Mouse (Mus musculus) lung, postnatal 14 days (tissue): Measurements from ENCODE around the gene Pknox2.
A peak's percentile ranks its signal among the peaks of the same experiment; 100 is the strongest.

Source experiments
- DNase-seq: peaks from one replicate; pipeline ENCODE4 v3.0.0; 2021

Pknox2 gene

DNA sequence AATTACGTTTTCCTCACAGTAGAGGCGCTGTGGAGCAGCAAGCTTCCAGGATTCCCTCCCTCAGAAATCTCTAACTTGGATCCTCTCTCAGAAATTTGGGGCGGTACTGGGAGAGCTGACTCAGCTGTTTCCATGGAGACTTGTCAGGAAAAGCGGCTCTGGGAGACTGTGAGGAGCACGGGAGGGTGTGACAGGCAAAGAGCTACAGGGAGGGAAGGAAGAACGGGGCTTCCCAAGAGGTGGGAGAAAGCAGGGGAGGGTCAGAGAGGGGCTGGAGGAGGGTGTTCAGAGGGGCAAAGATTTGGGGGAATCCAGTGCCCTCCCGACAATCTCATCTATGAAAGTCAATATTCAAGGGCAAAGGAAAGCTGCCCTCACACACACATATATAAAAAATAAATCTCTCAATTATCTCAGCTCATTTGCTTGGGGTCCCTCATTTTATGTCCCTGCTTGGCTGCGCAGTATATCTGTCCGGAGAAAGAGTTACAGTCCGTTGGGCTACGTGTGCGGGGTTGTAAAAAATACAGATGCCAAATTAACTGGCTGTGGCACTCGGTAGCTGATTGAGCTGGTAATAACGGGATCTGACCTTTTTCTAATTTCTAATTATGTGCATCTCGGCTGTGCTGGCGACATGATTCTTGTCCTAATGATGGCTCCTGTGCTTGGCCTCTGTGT lies 213.3 kb downstream of the Pknox2 start:
- peak; percentile 71 for DNase-seq

DNA sequence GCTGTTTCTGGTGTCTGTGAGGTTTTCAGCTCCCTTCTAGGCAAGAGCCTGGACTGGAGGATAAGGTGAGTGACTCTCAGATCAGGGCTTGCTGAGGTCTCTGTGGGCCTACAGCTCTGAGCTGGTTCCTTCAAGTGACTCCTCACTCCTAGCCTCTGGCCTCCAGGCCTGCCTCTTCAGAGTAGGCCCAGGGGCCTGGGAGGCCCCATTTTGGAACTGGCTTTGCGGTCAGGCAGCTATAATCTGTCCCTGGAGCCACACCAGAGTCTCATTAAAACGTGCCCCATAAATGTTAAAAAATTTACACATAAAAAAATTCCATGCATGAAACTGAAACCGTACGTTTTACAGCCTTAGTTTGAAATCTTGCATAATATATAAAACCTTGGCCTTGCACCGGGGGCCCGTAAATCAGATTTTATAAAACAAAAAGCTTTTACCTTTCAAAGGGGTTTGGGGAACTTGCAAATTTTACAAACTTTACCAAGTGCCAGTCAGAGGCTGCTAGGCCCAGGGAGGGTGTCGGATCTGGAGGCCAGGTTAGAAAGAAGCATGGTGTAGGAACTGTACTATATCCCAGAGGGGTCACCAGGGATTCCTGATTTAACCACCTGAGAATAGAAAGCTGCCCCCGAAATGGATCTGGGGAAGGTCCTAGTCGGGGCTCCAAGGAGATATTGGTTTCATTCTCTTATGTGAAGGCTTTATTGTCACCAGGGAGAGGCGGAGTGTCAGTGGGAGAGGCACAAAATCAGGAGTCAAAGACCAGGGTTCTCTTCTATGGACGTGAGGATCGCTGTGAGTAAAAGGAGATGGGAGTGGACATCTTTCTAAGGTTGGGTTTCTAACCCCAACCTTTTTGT lies 214.0 kb downstream of the Pknox2 start:
- no peak for DNase-seq

DNA sequence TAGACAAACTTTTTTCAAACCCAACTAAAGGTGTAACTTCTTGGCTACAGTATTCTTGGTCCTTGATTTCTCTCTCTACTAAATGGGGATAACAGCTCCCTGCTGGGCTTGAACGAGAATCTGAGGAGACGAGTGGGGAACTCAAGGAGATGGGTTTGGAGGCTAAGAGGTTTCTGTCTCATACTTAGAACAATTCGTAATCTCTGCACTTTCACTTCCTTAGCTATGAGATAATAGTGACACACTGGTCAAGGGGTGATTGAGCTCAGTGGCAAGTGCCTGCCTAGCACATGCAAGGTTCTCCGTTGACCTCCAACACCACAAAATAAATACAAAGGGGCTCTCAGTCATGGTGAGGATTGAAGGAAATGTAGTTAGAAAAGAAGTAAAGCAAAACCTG lies 215.6 kb downstream of the Pknox2 start:
- no peak for DNase-seq

DNA sequence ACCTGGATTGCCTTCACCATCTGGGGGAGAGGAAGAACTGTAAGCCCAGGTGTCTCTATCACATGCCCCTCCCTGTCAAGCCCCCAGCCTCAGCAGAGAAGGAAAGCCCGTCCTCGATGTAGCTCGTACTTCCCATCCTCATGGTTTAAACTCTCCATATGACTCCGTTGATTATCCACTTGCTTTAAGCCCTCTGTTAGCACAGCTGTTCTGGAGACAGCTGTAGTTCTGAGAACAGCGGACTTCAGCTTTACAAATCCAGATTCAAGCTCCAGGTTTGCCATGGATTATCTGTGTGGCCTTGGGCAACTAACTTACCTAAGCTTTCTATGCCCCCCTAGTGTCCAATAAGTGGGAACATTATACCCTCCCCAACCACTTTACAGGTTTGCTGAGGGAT lies 223.5 kb downstream of the Pknox2 start:
- no peak for DNase-seq

DNA sequence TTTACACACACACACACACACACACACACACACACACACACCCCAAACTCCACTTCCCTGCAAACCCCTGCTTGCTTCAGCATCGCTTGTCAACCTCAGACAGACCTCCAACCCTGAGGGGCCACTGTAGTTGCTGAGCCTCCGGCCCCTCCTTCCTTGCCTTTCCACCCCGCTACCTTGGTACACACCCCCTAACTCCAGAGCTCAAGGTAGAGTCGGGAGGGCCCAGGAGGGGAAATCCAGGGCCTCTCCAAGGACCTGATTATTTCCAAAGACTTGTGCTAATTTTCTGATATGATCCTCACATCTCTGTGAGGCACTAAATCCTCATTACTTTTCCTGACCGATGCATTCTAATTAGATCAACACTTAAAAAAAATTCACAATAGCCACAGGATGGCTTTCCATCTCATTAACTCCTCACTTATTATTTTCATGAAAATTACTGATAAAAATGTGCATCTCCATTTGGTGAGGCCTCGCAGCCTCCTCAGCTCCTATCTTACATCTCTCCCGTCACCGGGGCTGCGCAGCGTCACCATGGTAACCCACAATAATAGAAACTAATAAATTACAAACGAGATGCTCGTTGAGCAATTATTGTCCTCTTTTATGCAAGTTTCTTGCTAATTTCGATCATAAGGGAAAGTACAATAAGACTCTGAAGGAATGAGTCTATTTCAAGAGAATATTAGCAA lies 225.3 kb downstream of the Pknox2 start:
- no peak for DNase-seq

DNA sequence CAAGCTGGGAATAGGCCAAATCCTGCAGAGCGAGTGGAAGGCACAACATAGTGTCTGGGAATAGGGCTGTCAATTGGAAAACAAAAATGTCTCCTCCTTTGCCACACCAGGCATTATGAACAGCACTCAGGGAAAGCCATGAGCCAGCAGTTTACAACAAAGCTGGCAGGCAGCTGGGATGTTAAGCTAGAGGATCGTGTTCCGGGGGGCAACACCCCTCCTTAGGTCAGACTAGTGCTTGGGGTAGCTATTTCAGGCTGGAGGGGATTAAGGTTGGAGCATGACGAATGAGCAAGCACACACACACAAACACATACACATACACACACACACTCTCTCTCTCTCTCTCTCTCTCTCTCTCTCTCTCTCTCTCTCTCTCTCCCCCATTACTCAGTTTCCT lies 227.7 kb downstream of the Pknox2 start:
- DNase-seq = no peak

DNA sequence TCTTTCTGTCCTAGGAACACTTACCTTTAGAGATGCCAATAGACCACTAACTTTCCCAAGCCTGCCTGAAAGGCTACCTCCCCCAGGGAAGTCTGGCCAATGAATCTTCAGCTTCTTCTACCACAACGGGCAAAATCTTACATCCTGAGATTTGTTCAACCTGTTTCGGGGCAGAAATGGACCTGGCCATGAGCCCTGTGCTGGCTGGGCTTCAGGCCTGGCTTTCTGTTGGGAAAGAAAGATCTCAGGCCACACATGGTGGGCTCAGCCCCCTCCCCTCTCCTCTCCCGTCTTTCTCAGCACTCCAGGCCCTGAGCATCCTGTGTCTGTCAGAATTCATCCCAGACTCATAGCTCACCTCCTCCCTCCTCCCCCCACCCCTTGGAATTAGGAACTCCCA lies 228.6 kb downstream of the Pknox2 start:
- DNase-seq = no peak

DNA sequence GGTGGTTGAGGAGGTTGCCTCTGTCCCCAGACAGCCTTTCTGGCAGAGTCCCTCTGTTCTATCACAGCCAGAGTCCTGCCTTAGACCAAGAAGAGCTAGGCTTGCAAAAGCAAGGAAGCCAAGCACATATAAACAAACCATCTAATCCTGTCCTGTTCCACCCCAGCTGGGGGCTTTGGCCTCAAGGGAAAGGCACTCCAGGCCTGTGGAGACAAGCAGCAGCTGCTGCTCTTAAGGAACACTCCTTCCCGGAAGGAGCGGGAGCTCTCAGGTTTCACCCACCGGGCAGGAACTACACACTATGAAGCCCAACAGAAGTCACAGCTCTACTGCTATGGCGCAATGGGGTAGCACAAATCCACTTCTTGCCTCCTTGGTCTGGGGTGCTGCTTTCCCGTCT lies 230.3 kb downstream of the Pknox2 start:
- DNase-seq = peak; percentile 34

DNA sequence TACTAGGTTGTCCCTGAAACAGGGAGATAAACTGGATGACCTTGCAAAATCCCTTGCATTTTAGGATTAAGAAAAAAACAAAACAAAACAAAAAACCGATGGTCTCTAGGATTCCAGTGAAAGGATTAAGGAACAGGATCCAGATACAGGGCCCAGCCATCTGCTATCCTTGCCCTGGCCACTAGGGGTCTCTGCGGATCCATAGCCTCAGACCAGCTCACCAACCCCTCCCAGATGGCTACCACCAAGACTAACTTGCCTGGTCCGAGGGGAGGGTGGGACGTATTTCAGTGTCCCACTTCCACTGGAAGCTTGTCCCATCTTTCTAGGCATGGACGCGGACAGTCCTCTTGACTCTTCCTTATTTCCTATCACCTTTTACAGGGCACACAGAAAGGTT lies 230.8 kb downstream of the Pknox2 start:
- DNase-seq = peak; percentile 81

DNA sequence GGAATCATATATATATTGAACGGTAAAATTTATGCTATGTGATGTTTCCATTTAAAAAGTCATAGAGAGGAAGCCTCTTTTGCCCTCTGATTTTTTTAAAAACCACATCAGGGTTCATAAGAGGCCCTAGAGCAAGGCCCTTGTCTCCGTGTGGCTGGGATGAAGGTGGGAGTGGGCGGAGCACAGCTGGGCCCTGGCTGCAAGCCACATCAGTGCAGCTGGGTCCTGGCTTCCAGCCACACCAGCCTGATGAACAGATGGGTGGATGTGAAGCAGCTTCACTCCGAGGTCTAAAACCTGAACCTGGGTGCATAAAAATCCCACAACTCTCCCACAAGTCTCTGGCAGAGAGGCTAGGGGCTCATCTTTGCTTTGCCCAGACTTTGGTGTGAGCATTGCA lies 241.8 kb downstream of the Pknox2 start:
- peak; percentile 44 for DNase-seq

DNA sequence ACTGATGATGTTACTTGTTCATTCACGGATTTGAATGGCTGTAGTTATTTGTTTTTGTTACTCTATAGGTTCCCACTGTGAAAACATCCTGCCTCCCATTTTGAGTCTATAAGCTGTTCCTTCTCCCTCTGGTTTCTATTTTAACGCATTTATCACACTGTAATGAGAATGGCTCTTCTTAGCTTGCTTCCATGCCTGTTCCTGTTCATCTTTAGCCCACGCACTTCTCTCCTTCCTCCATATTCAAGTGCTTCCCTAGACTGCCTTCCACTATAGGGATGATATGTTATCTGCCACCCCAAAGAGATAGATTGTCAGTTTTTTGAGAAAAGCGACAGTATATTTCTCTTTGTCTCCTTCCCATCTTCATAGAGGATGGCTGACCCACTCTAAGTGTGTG lies 246.7 kb downstream of the Pknox2 start:
- no peak for DNase-seq

DNA sequence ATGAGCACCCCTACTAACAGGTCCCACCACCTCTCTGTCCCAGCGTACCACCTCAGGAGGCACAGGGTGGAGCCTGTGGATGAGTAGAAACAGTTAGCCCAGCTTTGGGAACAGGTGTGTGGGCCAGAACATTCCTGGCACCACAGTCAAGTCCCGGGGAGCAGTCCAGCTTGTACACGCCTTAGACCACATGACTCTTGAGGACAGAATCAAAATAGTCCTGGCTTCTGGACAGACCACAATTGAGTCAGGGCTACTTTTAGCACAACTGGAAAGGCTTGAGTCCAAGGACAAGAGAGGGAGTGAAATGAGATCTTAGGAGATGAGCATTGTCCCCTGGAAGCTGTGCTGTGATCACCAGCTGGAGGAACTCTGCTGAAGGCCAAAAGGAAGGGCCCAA lies 248.6 kb downstream of the Pknox2 start:
- DNase-seq = peak; percentile 14

DNA sequence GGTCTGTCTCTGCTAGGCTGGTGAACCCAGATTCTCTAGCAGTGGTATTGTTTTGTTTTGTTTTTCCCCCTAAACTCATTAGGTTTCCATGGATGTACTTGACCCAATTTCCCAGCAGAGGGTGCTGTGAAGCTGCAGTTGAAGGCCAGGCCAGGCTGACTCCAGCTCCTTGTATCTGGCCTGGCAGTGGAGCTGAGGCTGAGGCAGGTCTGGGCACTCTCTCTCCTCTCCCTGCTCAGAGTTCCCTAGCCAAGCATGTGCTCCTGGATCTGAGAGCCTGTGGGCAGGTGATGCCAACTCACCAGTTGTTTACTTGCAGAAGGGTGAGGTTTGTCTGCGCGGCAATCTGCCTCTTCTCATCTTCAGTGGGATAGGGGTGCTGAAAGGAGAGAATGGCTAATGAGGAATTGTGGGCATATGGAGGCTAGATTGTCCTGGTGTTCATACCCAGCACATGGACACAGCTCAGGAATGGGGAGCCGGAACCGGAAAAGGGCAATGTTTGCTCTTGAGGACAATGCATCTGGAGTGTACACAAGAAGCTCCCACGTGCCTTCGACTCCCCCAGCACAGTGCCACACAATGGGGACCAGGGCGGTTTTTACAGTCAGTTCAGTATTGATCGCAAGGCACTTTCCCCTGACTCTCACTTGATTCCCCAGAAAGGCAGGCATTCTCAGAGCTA lies 252.1 kb downstream of the Pknox2 start:
- peak; percentile 62 for DNase-seq

DNA sequence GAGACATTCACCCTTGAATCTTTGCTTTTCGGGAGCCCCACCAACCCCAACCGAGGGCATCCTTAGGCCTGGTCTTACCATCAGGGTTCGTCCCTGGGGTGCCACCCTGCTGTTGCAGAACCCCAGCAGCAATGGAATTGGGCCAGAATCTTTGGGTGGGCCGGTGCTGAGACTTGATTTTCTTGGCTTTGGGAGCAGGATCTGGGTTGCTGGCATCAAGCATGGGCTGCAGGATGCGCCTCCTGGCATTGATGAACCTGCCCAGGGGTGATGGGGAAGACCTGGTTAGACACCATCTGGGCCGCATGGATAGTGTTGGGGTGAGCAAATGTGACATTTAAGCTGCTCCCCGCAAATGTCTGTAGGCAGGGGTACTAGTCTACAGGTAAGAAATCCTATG lies 253.0 kb downstream of the Pknox2 start:
- DNase-seq = no peak

DNA sequence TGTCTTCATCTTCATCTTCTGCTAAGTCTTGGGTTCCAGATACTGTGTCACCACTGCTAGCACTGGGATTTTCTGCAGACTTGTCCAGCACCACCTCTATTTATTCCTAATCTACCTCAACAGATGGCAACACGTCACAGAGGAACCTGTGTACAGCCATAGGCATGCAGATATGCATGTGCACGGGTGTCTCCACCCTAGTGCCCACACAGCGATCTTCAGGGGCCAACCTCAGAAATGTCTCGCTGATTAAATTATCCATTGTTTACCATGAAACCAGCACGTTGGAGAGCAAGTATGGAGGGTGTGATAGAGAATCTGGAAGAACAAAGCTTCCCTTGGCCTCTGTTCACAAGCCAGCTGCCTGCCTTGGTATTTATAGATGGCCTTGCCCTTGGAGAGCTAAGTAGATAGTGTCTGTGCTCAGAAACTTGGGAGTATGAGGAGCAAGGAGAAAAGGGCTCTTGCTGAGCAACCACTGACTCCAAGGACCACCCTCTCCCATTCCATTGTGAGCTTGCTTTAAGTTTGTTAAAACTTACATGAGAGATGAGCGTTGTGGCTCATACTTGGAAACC lies 253.7 kb downstream of the Pknox2 start:
- no peak for DNase-seq

DNA sequence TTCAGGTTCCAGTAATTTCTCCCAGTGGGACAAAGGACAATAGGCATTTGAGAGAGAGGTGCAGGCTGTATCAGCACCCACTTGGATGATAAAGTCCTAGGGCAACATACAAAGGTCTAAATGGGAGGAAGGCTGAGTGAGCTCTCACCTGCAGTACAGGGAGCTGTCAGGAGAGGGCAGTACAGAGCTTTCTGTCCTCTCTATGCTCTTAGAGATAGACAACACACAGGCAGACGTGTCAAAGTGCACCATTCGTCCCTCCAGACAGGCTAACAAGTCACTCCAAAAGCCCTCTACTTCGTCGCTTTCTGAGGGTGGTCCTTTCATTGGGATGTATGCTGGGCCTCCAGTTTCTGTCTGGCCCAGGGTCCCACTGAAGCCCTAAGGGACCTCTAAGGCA lies 256.7 kb downstream of the Pknox2 start:
- DNase-seq = peak; percentile 52

DNA sequence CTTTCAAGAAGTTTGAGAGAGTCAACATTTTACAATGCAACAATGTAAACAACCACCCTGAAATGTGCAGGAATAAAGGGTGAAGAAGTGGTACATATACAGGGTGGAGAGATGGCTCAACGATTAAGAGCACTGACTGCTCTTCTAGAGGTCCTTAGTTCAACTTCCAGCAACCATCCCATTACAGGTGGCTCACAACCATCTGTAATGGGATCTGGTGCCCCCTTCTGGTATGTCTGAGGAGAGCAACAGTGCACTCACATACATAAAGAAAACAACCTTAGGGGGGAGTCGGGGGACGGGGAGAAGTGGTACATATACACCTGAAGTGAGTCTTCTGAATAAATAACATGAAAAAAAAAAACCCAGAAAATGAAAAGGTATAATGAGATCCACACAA lies 262.0 kb downstream of the Pknox2 start:
- DNase-seq = peak; percentile 20

DNA sequence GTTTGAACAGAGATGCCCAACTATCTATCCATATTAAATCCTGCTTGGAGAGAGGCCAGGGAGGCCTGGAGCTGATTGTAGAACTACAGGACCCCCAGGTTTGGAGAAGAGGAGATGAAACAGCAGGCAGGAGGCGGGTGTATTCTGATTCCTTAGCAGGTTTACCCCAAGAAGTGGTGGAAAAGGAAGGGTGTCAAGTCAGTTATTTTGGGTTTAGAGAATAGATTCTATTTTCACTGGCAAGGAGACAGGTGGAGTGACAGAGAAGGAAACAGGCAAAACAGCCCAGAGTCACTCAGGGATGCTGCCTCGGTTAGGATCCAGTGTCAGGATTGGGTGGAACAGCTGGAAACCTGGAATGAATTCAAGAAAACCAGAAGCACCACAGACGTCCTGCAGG lies 263.6 kb downstream of the Pknox2 start:
- no peak for DNase-seq

DNA sequence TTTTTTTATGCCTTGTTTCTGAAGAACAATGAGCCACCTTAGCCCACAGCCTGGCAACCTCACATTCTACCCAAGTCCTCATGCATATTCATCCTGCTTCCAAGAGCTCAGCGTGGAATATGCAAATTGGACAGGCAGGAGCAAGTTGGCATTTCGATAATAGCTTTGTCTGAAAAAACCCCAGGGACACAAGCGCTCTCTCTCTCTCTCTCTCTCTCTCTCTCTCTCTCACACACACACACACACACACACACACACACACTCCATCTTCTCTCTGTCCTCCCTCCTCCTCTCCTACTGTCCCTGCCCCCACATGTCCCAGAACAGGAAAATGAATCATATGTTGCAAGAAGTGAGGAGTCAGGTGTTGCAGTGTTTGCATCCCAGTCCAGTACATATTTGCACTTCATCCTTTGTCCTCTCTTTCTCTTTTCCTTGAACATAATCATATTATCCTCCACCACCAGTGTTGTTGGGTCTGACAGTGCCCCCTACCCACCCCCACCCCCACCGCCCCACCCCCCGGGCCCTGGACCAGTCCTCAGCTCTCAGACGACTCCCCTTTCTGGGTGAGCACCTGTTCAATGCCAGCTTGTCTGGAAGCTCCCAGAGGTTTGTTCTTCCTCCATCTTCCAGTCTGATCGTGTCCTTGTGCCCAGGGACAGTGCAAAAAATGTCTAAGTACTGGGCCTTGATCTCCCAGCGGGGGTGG lies 265.0 kb downstream of the Pknox2 start:
- DNase-seq = no peak

DNA sequence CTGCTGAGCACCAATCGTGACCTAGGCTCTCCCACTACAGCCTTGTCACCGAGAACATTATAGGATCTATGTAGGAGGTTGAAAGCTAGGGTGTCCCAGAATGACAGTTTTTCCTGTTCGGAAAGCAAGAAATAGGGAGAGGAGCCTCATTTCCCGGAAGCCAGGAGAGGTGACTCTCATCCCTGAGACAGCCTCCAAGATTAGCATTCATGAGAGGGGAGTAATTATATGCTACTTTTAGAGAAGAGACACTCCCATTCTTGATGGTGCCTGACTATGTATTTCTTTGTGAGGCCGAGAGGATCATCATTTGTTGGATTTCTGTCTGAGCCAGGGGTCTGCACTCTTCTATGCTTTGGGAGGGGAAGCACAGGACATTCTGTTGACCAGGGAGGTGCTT lies 265.6 kb downstream of the Pknox2 start:
- no peak for DNase-seq

DNA sequence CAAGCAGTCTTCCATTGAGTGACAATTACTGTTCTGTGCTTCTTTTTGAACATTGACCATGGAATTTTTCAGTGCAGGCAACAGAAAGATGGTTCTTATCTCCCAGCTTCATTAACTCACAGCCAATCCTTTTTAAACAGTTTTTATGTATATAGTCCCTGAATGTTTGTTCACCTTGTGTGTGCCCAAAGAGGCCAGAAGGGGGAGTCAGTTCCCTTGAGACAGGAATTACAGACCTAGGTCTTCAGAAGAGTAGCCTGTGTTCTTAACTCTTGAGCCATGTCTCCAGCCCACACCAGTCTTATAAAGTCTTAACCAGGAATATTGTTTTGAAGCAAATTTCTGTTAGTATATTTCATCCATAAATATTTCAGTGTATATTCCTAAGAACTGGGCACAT lies 270.4 kb downstream of the Pknox2 start:
- no peak for DNase-seq

DNA sequence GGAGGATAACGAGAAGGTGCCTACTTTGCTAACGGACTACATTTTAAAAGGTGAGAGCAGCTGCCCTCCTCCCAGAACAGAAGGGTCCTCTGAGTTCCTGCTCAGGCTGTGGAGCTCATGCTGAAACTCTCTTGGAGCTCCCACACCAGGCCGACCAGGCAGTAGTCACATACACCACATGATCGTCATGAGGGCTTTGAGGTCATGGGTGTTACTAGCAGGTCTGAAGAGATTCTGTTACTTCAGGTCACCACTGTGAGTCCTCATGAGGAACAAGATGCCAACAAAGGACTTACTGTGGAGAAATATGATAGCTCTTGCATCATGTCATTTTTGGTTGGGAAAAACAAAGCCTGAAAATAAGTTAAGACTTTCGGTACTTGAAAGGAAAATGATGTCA lies 270.9 kb downstream of the Pknox2 start:
- DNase-seq = no peak
